Mouse (Mus musculus) lung, postnatal 0 days (tissue): ENCODE measurements around the gene Asb2.

Experiments
- CTCF ChIP-seq: IDR thresholded peaks from 2 replicates; pipeline ENCODE4 v1.5.1; 2016; ENCODE audit warnings: antibody characterized with exemption, mild to moderate bottlenecking
- EP300 ChIP-seq: IDR thresholded peaks from 2 replicates; pipeline ENCODE4 v1.6.1; 2016; ENCODE audit warnings: antibody characterized with exemption, mild to moderate bottlenecking, control low read depth

DNA sequence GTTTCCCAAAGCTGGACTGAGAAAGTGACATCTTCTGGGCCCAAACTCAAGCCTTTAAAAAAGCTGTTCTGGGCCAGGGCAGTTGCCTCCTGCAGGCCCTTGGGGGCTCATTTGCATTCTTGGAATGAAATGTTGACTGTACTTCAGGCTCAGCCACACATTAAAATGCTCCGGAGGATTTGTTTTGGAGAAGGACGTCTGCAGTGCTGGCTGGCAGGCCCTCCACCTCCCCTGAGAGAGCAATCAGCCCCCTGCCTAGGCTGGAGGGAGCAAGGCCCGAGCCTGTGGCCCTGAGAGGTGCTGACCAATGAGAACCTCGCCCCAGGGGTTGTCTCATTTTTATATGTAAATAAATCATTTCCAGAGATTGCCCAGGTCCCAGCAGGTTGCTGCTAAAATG lies 59.5 kb downstream of the Asb2 start:
- TF ChIP-seq CTCF: no peak
- TF ChIP-seq EP300: no peak
